Mouse (Mus musculus) forebrain, embryonic 16.5 days (tissue): ENCODE measurements around the gene Topaz1. TPM values are rescaled to one million over a fixed set of nuclear protein-coding genes. Genes with fewer than 3 reads are reported as not detected.

Experiments
- ATAC-seq: fragments of 200-750 bp; cut with Nextera tagmentation; 2 replicates; pipeline ENCODE4 v1.8.0; 2017; ENCODE audit warnings: mild to moderate bottlenecking, moderate library complexity
- H3K27ac ChIP-seq: fragments of 300-500 bp; sonication (generic); 2 replicates; pipeline ENCODE4 v1.5.1; 2014; ENCODE audit warnings: low read length, control low read depth
- H3K27me3 ChIP-seq: fragments of 300-500 bp; sonication (generic); replicated peaks from 2 replicates; pipeline ENCODE4 v1.6.1; 2014; ENCODE audit warnings: low read length; ENCODE audit not compliant: control insufficient read depth, insufficient read depth
- H3K36me3 ChIP-seq: fragments of 300-500 bp; sonication (generic); 2 replicates; pipeline ENCODE4 v1.6.1; 2014; ENCODE audit not compliant: control insufficient read depth, insufficient read depth
- H3K4me1 ChIP-seq: fragments of 300-500 bp; sonication (generic); replicated peaks from 2 replicates; pipeline ENCODE4 v1.6.1; 2014; ENCODE audit warnings: low read length; ENCODE audit not compliant: control insufficient read depth, insufficient read depth
- H3K4me2 ChIP-seq: fragments of 300-500 bp; sonication (generic); 2 replicates; pipeline ENCODE4 v1.6.1; 2014; ENCODE audit warnings: mild to moderate bottlenecking, low read length, control low read depth
- H3K4me3 ChIP-seq: fragments of 300-500 bp; sonication (generic); replicated peaks from 2 replicates; pipeline ENCODE4 v1.5.1; 2014; ENCODE audit warnings: mild to moderate bottlenecking, low read length, control low read depth
- H3K9ac ChIP-seq: fragments of 300-500 bp; sonication (generic); replicated peaks from 2 replicates; pipeline ENCODE4 v1.6.1; 2014; ENCODE audit warnings: low read depth, low read length, control low read depth
- H3K9me3 ChIP-seq: fragments of 300-500 bp; sonication (generic); 2 replicates; pipeline ENCODE4 v1.6.1; 2016; ENCODE audit warnings: low read length; ENCODE audit not compliant: control insufficient read depth
- WGBS: fragments of 180-500 bp; shearing (Covaris S2); extraction: QIAGEN DNeasy Blood & Tissue Kit; methylation state at CpG from one replicate; pipeline ENCODE4 v1.1.7; 2014; 5-methylcytosine and 5-hydroxymethylcytosine counted together
- polyA plus RNA-seq: library from polyadenylated mRNA; unstranded; fragments of >200 nt; fragmentation: Nextera tagmentation; extraction: Ambion mirVana; gene quantifications from 2 replicates; pipeline ENCODE4 v1.2.1, GENCODE M21; 2015

Gene Topaz1
- polyA plus RNA-seq, 1 experiment from 2014 or later, result not detected

DNA sequence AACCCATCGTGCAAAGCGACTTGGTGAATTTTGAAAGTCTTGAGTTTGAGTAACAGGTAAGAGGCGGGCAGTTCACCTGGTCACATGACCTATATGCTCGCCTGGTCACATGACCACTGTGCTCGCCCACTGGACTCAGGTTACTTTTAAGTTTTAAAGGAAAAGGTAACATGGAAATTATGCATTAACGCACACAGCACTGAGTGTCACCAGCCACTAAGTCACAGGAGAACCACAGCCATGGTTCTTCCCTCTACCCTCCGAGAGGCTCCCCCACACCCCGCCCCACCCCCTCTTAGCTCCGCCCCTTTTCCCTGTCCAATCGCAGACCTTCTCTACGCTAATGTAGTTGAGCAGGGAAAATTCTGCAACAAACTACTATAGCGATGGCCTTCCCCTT, 13.9 kb upstream of the Topaz1 start:
- H3K4me1 ChIP-seq, result peaks cover 3% of the 10 kb centered on the region
- H3K4me3 ChIP-seq, result no peak overlapping the region
- peaks cover 7% of the 10 kb centered on the region; the same call in 1 of the 2 replicates for H3K27me3 ChIP-seq
- no peak overlapping the region for H3K27ac ChIP-seq
- 37% methylated on average over 12 of the region's 12 CpGs for WGBS
- H3K9me3 ChIP-seq, result no peaks in the 10 kb centered on the region
- no peak for ATAC-seq
- H3K4me2 ChIP-seq, result no peak overlapping the region
- H3K36me3 ChIP-seq, result no peaks in the 10 kb centered on the region
- no peak overlapping the region for H3K9ac ChIP-seq

- Histone ChIP-seq H3K36me3 (no peaks in the 10 kb centered on the region), H3K9me3 (0 out of 2 replicates have a peak, but pooled peaks cover 2% of the 10 kb centered on the region), H3K4me1 (no peaks in the 10 kb centered on the region), H3K4me2 (no peak overlapping the region), H3K27me3 (peaks cover 7% of the 10 kb centered on the region; the same call in 1 of the 2 replicates), H3K9ac (no peak overlapping the region), H3K27ac (no peak overlapping the region), H3K4me3 (no peak overlapping the region)
- 78% methylated on average over 7 of the region's 7 CpGs for WGBS
- no peak for ATAC-seq
Observed at GRCm38 (mm10) chr9:122734934-122735333, 12.2 kb upstream of the Topaz1 start.

- Histone ChIP-seq H3K36me3 (no peaks in the 10 kb centered on the region), H3K4me3 (no peak overlapping the region), H3K27me3 (0 out of 2 replicates have a peak, but pooled peaks cover 4% of the 10 kb centered on the region), H3K9ac (no peak overlapping the region), H3K27ac (no peak overlapping the region), H3K9me3 (0 out of 2 replicates have a peak, but pooled peaks cover 2% of the 10 kb centered on the region), H3K4me1 (no peaks in the 10 kb centered on the region), H3K4me2 (no peak overlapping the region)
- 60% methylated on average over 2 of the region's 2 CpGs for WGBS
- ATAC-seq, result no peak
Observed at GRCm38 (mm10) chr9:122736001-122736400, 11.1 kb upstream of the Topaz1 start.

- 23% methylated on average over 4 of the region's 4 CpGs for WGBS
- Histone ChIP-seq H3K27ac (no peak overlapping the region), H3K4me1 (no peaks in the 10 kb centered on the region), H3K9ac (no peak overlapping the region), H3K9me3 (0 out of 2 replicates have a peak, but pooled peaks cover 2% of the 10 kb centered on the region), H3K36me3 (no peaks in the 10 kb centered on the region), H3K4me2 (no peak overlapping the region), H3K4me3 (no peak overlapping the region), H3K27me3 (0 out of 2 replicates have a peak, but pooled peaks cover 2% of the 10 kb centered on the region)
- no peak for ATAC-seq
Observed at GRCm38 (mm10) chr9:122736742-122737141, 10.4 kb upstream of the Topaz1 start.

DNA sequence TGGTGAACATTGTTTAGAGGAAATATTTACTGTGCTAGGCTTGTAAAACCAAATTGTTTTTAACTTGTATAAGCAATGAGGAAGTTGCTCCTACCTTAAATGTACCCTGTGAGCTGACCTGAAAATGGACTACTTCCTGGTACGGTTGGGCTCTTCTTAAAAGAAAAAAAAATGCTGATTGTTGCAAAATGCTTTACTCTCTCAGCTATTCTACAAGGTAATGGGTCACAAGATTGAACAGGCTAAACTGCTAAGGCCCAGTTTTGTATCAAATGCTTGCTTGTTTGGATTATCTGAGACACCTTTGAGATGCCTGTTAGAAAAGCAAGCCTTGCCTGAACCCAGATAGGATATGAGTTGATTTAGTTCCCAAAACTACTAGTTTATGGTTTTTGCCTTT, 1.3 kb upstream of the Topaz1 start:
- Histone ChIP-seq H3K9ac (no peak overlapping the region), H3K4me3 (no peak overlapping the region), H3K9me3 (no peaks in the 10 kb centered on the region; the same call in 1 of the 2 replicates), H3K27me3 (no peaks in the 10 kb centered on the region), H3K27ac (no peak overlapping the region), H3K36me3 (no peaks in the 10 kb centered on the region), H3K4me1 (no peaks in the 10 kb centered on the region), H3K4me2 (no peak overlapping the region)
- 79% methylated on average over 1 of the region's 1 CpGs for WGBS
- ATAC-seq, result no peak

GRCm38 (mm10) chr9:122757614-122758013, 10.5 kb downstream of the Topaz1 start:
- Histone ChIP-seq H3K4me2 (no peak overlapping the region), H3K9ac (no peak overlapping the region), H3K36me3 (no peaks in the 10 kb centered on the region), H3K27me3 (no peaks in the 10 kb centered on the region), H3K4me3 (no peak overlapping the region), H3K9me3 (no peaks in the 10 kb centered on the region), H3K4me1 (no peaks in the 10 kb centered on the region), H3K27ac (no peak overlapping the region)
- WGBS, result 46% methylated on average over 2 of the region's 2 CpGs
- no peak for ATAC-seq

DNA sequence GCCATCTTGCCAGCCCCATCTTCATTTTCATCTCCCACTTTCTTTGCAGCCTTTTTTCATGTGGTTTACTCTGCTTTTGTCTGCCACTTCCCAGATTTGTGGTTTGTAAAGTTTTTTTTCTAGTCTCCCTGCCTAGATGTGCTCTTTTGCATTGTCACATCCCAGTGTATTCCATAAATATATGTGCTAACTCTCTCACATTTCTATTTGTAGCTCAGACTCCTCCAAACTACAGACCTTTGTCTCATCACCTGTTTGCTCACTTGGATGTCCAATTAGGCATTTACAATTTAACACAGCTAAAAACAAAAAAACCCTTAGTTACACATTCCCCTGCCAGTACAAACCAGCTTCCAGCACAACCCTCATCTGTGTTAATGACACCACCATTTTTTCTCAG, 13.0 kb downstream of the Topaz1 start:
- Histone ChIP-seq H3K9me3 (no peaks in the 10 kb centered on the region), H3K4me3 (no peak overlapping the region), H3K27ac (no peak overlapping the region), H3K4me1 (no peaks in the 10 kb centered on the region), H3K4me2 (no peak overlapping the region), H3K9ac (no peak overlapping the region), H3K27me3 (no peaks in the 10 kb centered on the region), H3K36me3 (no peaks in the 10 kb centered on the region)
- no peak for ATAC-seq

DNA sequence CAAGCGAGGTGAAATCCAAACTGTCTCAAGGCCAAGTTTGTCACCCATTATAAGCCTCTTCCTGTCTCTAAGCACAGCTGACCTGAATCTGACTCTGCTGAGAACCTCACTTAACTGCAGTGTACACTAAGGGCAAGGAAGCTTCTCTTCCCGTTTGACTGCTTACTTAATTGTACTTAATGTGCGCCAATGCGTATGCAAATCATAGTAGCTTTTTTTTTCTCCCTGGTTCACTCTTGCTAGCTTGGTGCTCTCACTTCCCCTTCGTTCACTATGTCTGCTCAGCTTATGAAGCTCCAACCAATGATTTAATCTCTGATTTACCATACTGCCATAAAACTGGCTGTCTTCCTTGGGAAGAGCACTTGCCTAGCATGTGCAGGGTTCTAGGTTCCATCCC, 38.1 kb downstream of the Topaz1 start:
- Histone ChIP-seq H3K9ac (no peak overlapping the region), H3K27me3 (no peaks in the 10 kb centered on the region), H3K4me1 (no peaks in the 10 kb centered on the region), H3K4me3 (no peak overlapping the region), H3K36me3 (no peaks in the 10 kb centered on the region), H3K27ac (no peak overlapping the region), H3K4me2 (no peak overlapping the region), H3K9me3 (no peaks in the 10 kb centered on the region)
- WGBS, result 71% methylated on average over 5 of the region's 5 CpGs
- no peak for ATAC-seq

DNA sequence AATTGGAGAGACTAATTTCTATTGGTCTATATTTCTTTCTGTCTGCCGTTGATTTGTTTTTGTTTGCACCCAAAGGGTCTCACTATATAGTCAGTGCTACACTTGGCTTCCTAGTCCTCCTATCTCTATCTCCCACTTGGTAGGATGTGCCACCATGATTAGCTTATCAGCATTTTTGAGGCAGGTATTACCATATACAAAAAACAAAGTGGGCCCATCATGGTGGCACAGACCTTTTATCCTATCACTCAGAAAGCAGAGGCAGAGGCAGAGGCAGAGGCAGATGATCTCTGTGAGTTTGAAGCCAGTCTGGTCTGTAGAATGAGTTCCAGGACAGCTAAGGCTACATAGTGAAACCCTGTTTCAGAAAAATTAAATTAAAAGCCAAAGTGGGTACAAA, 39.4 kb downstream of the Topaz1 start:
- 97% methylated on average over 1 of the region's 1 CpGs for WGBS
- no peak for ATAC-seq
- Histone ChIP-seq H3K9me3 (no peaks in the 10 kb centered on the region), H3K27ac (no peak overlapping the region), H3K4me2 (no peak overlapping the region), H3K4me1 (no peaks in the 10 kb centered on the region), H3K36me3 (no peaks in the 10 kb centered on the region), H3K27me3 (no peaks in the 10 kb centered on the region), H3K4me3 (no peak overlapping the region), H3K9ac (no peak overlapping the region)
